Comparison of ENCODE assay signal across 8 mouse cellular contexts in genomic region chr7:28780067-28780658, GRCm38 (mm10). TPM values are rescaled to one million over a fixed set of nuclear protein-coding genes. Genes with fewer than 3 reads are reported as not detected.
A peak's percentile ranks its signal among the peaks of the same experiment; 100 is the strongest.
DNase-seq lines count a peak whose midpoint lies in the region; ATAC-seq lines count a peak whose summit lies in the region.

No protein-coding gene starts in this region.

- DNase-seq in T-cell, adult 2 months (ENCODE audit: low spot score): peak; percentile 84
- peak; percentile 95 to 97 for DNase-seq in cerebellum, postnatal 14 days
- DNase-seq in frontal cortex, postnatal 25 days (ENCODE audit: low spot score in 2 of 2): peak; percentile 89 to 91
- DNase-seq in left cerebral cortex, adult 11 months (ENCODE audit: low spot score): peak; percentile 76
- peak; percentile 95 for DNase-seq in lung, postnatal 36 days
- DNase-seq in retina, postnatal 7 days (ENCODE audit: low read depth, low spot score): peak; percentile 91
- DNase-seq in urinary bladder, adult 18-20 months (ENCODE audit: low spot score in 2 of 2): peak; percentile 81 to 82

- H3K9ac ChIP-seq in hindbrain, embryonic 16.5 days (ENCODE audit: low read depth, low read length): no peak overlapping the region

- 45% methylated on average over 6 of the region's 6 CpGs for WGBS in hindbrain, embryonic 16.5 days

- H3K9me3 ChIP-seq in hindbrain, embryonic 16.5 days (ENCODE audit: control insufficient read depth, low read length): no peaks in the 10 kb centered on the region

- no peak overlapping the region for H3K4me3 ChIP-seq in hindbrain, embryonic 16.5 days (ENCODE audit: low read length)

- no peak overlapping the region for H3K4me2 ChIP-seq in hindbrain, embryonic 16.5 days (ENCODE audit: low read length)

- H3K27me3 ChIP-seq in hindbrain, embryonic 16.5 days (replicated peaks; ENCODE audit: control insufficient read depth, insufficient read depth, low read length): no peaks in the 10 kb centered on the region

- no peaks in the 10 kb centered on the region for H3K36me3 ChIP-seq in hindbrain, embryonic 16.5 days (ENCODE audit: control insufficient read depth, insufficient read depth, low read length)

- peak; percentile 67 for ATAC-seq in hindbrain, embryonic 16.5 days

- H3K27ac ChIP-seq in hindbrain, embryonic 16.5 days (ENCODE audit: low read depth, low read length): no peak overlapping the region

- H3K4me1 ChIP-seq in hindbrain, embryonic 16.5 days (ENCODE audit: control insufficient read depth, insufficient read depth, low read depth, low read length): no peaks in the 10 kb centered on the region

RNA-seq across cellular contexts. Expression of gene Rinl, which starts 8.6 kb away (rescaled TPM):
- polyA plus RNA-seq in hindbrain, embryonic 16.5 days (2015; fragmentation: Nextera tagmentation; extraction: Ambion mirVana): 2.8 and 2.9 TPM in 2 replicates

RNA-seq across cellular contexts. Expression of gene Nfkbib, which starts 12.9 kb away (rescaled TPM):
- 70.2 and 72.2 TPM in 2 replicates for polyA plus RNA-seq in hindbrain, embryonic 16.5 days (2015; fragmentation: Nextera tagmentation; extraction: Ambion mirVana)

RNA-seq across cellular contexts. Expression of gene Sirt2, which starts 13.6 kb away (rescaled TPM):
- polyA plus RNA-seq in hindbrain, embryonic 16.5 days (2015; fragmentation: Nextera tagmentation; extraction: Ambion mirVana): 128 and 130 TPM in 2 replicates

RNA-seq across cellular contexts. Expression of gene Ccer2, which starts 24.2 kb away (rescaled TPM):
- 0.72 and 1.1 TPM in 2 replicates for polyA plus RNA-seq in hindbrain, embryonic 16.5 days (2015; fragmentation: Nextera tagmentation; extraction: Ambion mirVana)

RNA-seq across cellular contexts. Expression of gene Hnrnpl, which starts 28.2 kb away (rescaled TPM):
- polyA plus RNA-seq in hindbrain, embryonic 16.5 days (2015; fragmentation: Nextera tagmentation; extraction: Ambion mirVana): 117 and 127 TPM in 2 replicates
